8 mouse cellular contexts compared by ENCODE assay signal in genomic region chr11:22991218-22991835, GRCm38 (mm10). TPM values are rescaled to one million over a fixed set of nuclear protein-coding genes. Genes with fewer than 3 reads are reported as not detected.
DNase-seq lines count a peak whose midpoint lies in the region; ATAC-seq and TF ChIP-seq lines count a peak whose summit lies in the region.

No protein-coding gene starts in this region.

- no peak for TF ChIP-seq CTCF in liver, adult 2 months (IDR thresholded peaks at IDR 0.05; ENCODE audit: low read depth, low read length)
- TF ChIP-seq CTCF in bone marrow macrophage, adult 2 months (IDR thresholded peaks at IDR 0.05; ENCODE audit: low read depth, low read length), result no peak

- no peaks in the 10 kb centered on the region for H3K27me3 ChIP-seq in liver, adult 2 months (ENCODE audit: control insufficient read depth, insufficient read depth, low read length)
- no peaks in the 10 kb centered on the region for H3K27me3 ChIP-seq in hindbrain, embryonic 16.5 days (replicated peaks; ENCODE audit: control insufficient read depth, insufficient read depth, low read length)
- no peaks in the 10 kb centered on the region for H3K27me3 ChIP-seq in myocyte (ENCODE audit: control insufficient read depth, insufficient read depth, insufficient read length)

- peak overlapping the region; percentile 70 for H3K4me2 ChIP-seq in hindbrain, embryonic 16.5 days (ENCODE audit: low read length)
- peak overlapping the region; percentile 95 for H3K4me2 ChIP-seq in myocyte (ENCODE audit: low read depth)

- no peak for DNase-seq in liver, adult 2 months (ENCODE audit: extremely low read depth, low read depth, low spot score)
- DNase-seq in liver, result no peak
- no peak for DNase-seq in thymus, postnatal 36 days
- no peak for DNase-seq in adrenal gland, adult 8-10 months

- peaks cover 22% of the 10 kb centered on the region for H3K36me3 ChIP-seq in liver, adult 2 months (ENCODE audit: control insufficient read depth, insufficient read depth, low read length)
- H3K36me3 ChIP-seq in hindbrain, embryonic 16.5 days (ENCODE audit: control insufficient read depth, insufficient read depth, low read length), result peaks cover 19% of the 10 kb centered on the region
- H3K36me3 ChIP-seq in myocyte (ENCODE audit: control insufficient read depth, insufficient read depth), result peaks cover 24% of the 10 kb centered on the region

- H3ac ChIP-seq in myocyte (ENCODE audit: control insufficient read depth, insufficient read length), result peak overlapping the region; percentile 32

- H3K4me1 ChIP-seq in liver, adult 2 months (ENCODE audit: control insufficient read depth, insufficient read depth, low read length), result peaks cover 7% of the 10 kb centered on the region
- H3K4me1 ChIP-seq in bone marrow macrophage, adult 2 months (ENCODE audit: control insufficient read depth, insufficient read depth, low read length), result peaks cover 4% of the 10 kb centered on the region
- H3K4me1 ChIP-seq in hindbrain, embryonic 16.5 days (ENCODE audit: control insufficient read depth, insufficient read depth, low read depth, low read length), result peaks cover 14% of the 10 kb centered on the region

- no peak overlapping the region for H3K27ac ChIP-seq in liver, adult 2 months (replicated peaks; ENCODE audit: insufficient read depth, low read depth, low read length)
- H3K27ac ChIP-seq in bone marrow macrophage, adult 2 months (ENCODE audit: insufficient read depth, low read depth, low read length), result no peak overlapping the region; the same call in 1 of the 2 replicates
- peak overlapping the region; percentile 93 for H3K27ac ChIP-seq in hindbrain, embryonic 16.5 days (ENCODE audit: low read depth, low read length)

- no peak for ATAC-seq in hindbrain, embryonic 16.5 days
- ATAC-seq in monocyte, adult 5-6 weeks (replicated peaks; ENCODE audit: insufficient number of reproducible peaks, low FRiP score, low TSS enrichment, poor library complexity, severe bottlenecking), result no peak

- H3K9ac ChIP-seq in liver, adult 2 months (ENCODE audit: low read depth, low read length), result peak overlapping the region; percentile 73
- peak overlapping the region; percentile 95 for H3K9ac ChIP-seq in hindbrain, embryonic 16.5 days (ENCODE audit: low read depth, low read length)

- H3K4me3 ChIP-seq in liver, adult 2 months (ENCODE audit: insufficient read depth, low read depth, low read length), result peak overlapping the region; percentile 81
- H3K4me3 ChIP-seq in bone marrow macrophage, adult 2 months (ENCODE audit: insufficient read depth, low read length), result peak overlapping the region; percentile 73
- H3K4me3 ChIP-seq in hindbrain, embryonic 16.5 days (ENCODE audit: low read length), result peak overlapping the region; percentile 95
- peak overlapping the region; percentile 49 for H3K4me3 ChIP-seq in myocyte

- TF ChIP-seq POLR2A in liver, adult 2 months (IDR thresholded peaks at IDR 0.05; ENCODE audit: extremely low read depth, insufficient read depth, low read length), result no peak
- TF ChIP-seq POLR2A in bone marrow macrophage, adult 2 months (IDR thresholded peaks at IDR 0.05; ENCODE audit: borderline replicate concordance, low read depth, low read length), result no peak
- no peak for TF ChIP-seq POLR2A in myocyte (IDR thresholded peaks at IDR 0.05; ENCODE audit: insufficient read length, low read depth)

- H3K79me2 ChIP-seq in liver, adult 2 months (ENCODE audit: control insufficient read depth, insufficient read depth, low read length), result peaks cover 15% of the 10 kb centered on the region
- H3K79me2 ChIP-seq in myocyte (ENCODE audit: control insufficient read depth, insufficient read depth), result peaks cover 40% of the 10 kb centered on the region

- no peaks in the 10 kb centered on the region for H3K9me3 ChIP-seq in hindbrain, embryonic 16.5 days (ENCODE audit: control insufficient read depth, low read length)

- WGBS in liver, adult 2 months, result 6% methylated on average over 14 of the region's 14 CpGs
- 13% methylated on average over 14 of the region's 14 CpGs for WGBS in hindbrain, embryonic 16.5 days

TF ChIP-seq in myocyte, 11 proteins besides CTCF, POLR2A, EP300 and RAD21:
- TF ChIP-seq MYOD1 (IDR thresholded peaks at IDR 0.05; ENCODE audit: control insufficient read depth in 1 of 3, insufficient read length in 2 of 3, low read depth in 2 of 3), result no peak
- no peak for TF ChIP-seq SRF (IDR thresholded peaks at IDR 0.05; ENCODE audit: control insufficient read depth, insufficient read length, low read depth)
- TF ChIP-seq MAX (IDR thresholded peaks at IDR 0.05; ENCODE audit: low read depth), result no peak
- no peak for TF ChIP-seq USF1 (IDR thresholded peaks at IDR 0.05; ENCODE audit: low read depth)
- no peak for TF ChIP-seq POLR2AphosphoS2 (IDR thresholded peaks at IDR 0.05; ENCODE audit: insufficient read length, low read depth)
- no peak for TF ChIP-seq REST (IDR thresholded peaks at IDR 0.05; ENCODE audit: insufficient read depth, insufficient read length)
- no peak for TF ChIP-seq MYOG (IDR thresholded peaks at IDR 0.05; ENCODE audit: control insufficient read depth in 1 of 3, insufficient read depth in 1 of 3, insufficient read length in 2 of 3, low read depth in 2 of 3)
- TF ChIP-seq E2F4 (IDR thresholded peaks at IDR 0.05; ENCODE audit: insufficient read depth), result no peak
- no peak for TF ChIP-seq CEBPB (IDR thresholded peaks at IDR 0.05; ENCODE audit: insufficient read depth, poor library complexity, severe bottlenecking)
- no peak for TF ChIP-seq TCF12 (IDR thresholded peaks at IDR 0.05; ENCODE audit: insufficient read depth, poor library complexity, severe bottlenecking)
- TF ChIP-seq TCF3 (IDR thresholded peaks at IDR 0.05; ENCODE audit: insufficient read length, low read depth), result no peak

RNA-seq across cellular contexts. Expression of gene Cct4, which starts 1.0 kb away (rescaled TPM):
- 86.8 and 92.2 TPM in 2 replicates for total RNA-seq in liver, adult 2 months (2014; rRNA removed)
- 89.2 and 136 TPM in 2 replicates for polyA plus RNA-seq in liver, adult 2 months (2012; rRNA removed)
- 132 and 134 TPM in 2 replicates for polyA plus RNA-seq in bone marrow macrophage, adult 2 months (2012; ENCODE audit: insufficient read depth, insufficient read length, missing spikeins)
- 263 and 273 TPM in 2 replicates for polyA plus RNA-seq in hindbrain, embryonic 16.5 days (2015; fragmentation: Nextera tagmentation; extraction: Ambion mirVana)
- 187 TPM for polyA plus RNA-seq in myocyte (2012; fragmentation: generic; extraction: Trizol)
- total RNA-seq in adrenal gland, adult 8-10 months (2022), result 100 to 1,000 TPM; 129 to 168 (median 144) TPM
- total RNA-seq in monocyte, adult 5-6 weeks (2017), result 162 to 183 TPM (median 162 TPM) in 3 replicates

RNA-seq across cellular contexts. Expression of gene Commd1, which starts 9.1 kb away (rescaled TPM):
- total RNA-seq in liver, adult 2 months (2014; rRNA removed), result 42.4 and 53.5 TPM in 2 replicates
- polyA plus RNA-seq in liver, adult 2 months (2012; rRNA removed), result 15.9 and 18.5 TPM in 2 replicates
- polyA plus RNA-seq in bone marrow macrophage, adult 2 months (2012; ENCODE audit: insufficient read depth, insufficient read length, missing spikeins), result 72.7 and 85.7 TPM in 2 replicates
- polyA plus RNA-seq in hindbrain, embryonic 16.5 days (2015; fragmentation: Nextera tagmentation; extraction: Ambion mirVana), result 236 and 237 TPM in 2 replicates
- 174 TPM for polyA plus RNA-seq in myocyte (2012; fragmentation: generic; extraction: Trizol)
- total RNA-seq in adrenal gland, adult 8-10 months (2022), result 10 to 100 TPM; 84.5 to 100.0 (median 90.1) TPM
- total RNA-seq in monocyte, adult 5-6 weeks (2017), result 42.8 to 84.2 TPM (median 45.9 TPM) in 3 replicates

RNA-seq across cellular contexts. Expression of gene Gm28048, which starts 9.4 kb away (rescaled TPM):
- total RNA-seq in liver, adult 2 months (2014; rRNA removed), result 12.4 and 13.0 TPM in 2 replicates
- not detected in 2 replicates for polyA plus RNA-seq in liver, adult 2 months (2012; rRNA removed)
- 56.5 and 58.5 TPM in 2 replicates for polyA plus RNA-seq in bone marrow macrophage, adult 2 months (2012; ENCODE audit: insufficient read depth, insufficient read length, missing spikeins)
- 5.4 TPM in 2 replicates for polyA plus RNA-seq in hindbrain, embryonic 16.5 days (2015; fragmentation: Nextera tagmentation; extraction: Ambion mirVana)
- polyA plus RNA-seq in myocyte (2012; fragmentation: generic; extraction: Trizol), result 1.9 TPM
- 10 to 100 TPM; 44.3 to 72.0 (median 46.8) TPM for total RNA-seq in adrenal gland, adult 8-10 months (2022)
- 21.3 to 32.3 TPM (median 25.1 TPM) in 3 replicates for total RNA-seq in monocyte, adult 5-6 weeks (2017)

RNA-seq across cellular contexts. Expression of gene Fam161a, which starts 16.0 kb away (rescaled TPM):
- 1.9 and 3.8 TPM in 2 replicates for total RNA-seq in liver, adult 2 months (2014; rRNA removed)
- 0.95 and 1.0 TPM in 2 replicates for polyA plus RNA-seq in liver, adult 2 months (2012; rRNA removed)
- polyA plus RNA-seq in bone marrow macrophage, adult 2 months (2012; ENCODE audit: insufficient read depth, insufficient read length, missing spikeins), result 8.1 and 8.3 TPM in 2 replicates
- polyA plus RNA-seq in hindbrain, embryonic 16.5 days (2015; fragmentation: Nextera tagmentation; extraction: Ambion mirVana), result 4.6 and 5.7 TPM in 2 replicates
- 0.77 TPM for polyA plus RNA-seq in myocyte (2012; fragmentation: generic; extraction: Trizol)
- 10 to 100 TPM; 14.8 to 29.9 (median 22.3) TPM for total RNA-seq in adrenal gland, adult 8-10 months (2022)
- total RNA-seq in monocyte, adult 5-6 weeks (2017), result 1.2 to 4.5 TPM (median 1.8 TPM) in 3 replicates

RNA-seq across cellular contexts. Expression of gene Zrsr1, which starts 19.5 kb away (rescaled TPM):
- total RNA-seq in liver, adult 2 months (2014; rRNA removed), result 5.6 and 6.8 TPM in 2 replicates
- 3.8 and 4.9 TPM in 2 replicates for polyA plus RNA-seq in liver, adult 2 months (2012; rRNA removed)
- 25.0 and 31.7 TPM in 2 replicates for polyA plus RNA-seq in bone marrow macrophage, adult 2 months (2012; ENCODE audit: insufficient read depth, insufficient read length, missing spikeins)
- polyA plus RNA-seq in hindbrain, embryonic 16.5 days (2015; fragmentation: Nextera tagmentation; extraction: Ambion mirVana), result 7.8 and 9.7 TPM in 2 replicates
- 5.6 TPM for polyA plus RNA-seq in myocyte (2012; fragmentation: generic; extraction: Trizol)
- total RNA-seq in adrenal gland, adult 8-10 months (2022), result 10 to 100 TPM; 36.9 to 43.0 (median 39.3) TPM
- total RNA-seq in monocyte, adult 5-6 weeks (2017), result 18.8 to 34.8 TPM (median 27.8 TPM) in 3 replicates
